Mouse (Mus musculus) spleen, adult 12 weeks (tissue): ENCODE data around the gene Hmg20b.

ENCODE experiments used
- DNase-seq: peaks from one replicate; pipeline ENCODE4 v3.0.0; 2022; ENCODE audit warnings: low spot score

Gene Hmg20b

GRCm38 (mm10) chr10:81305663-81306062 is 44.6 kb downstream of the Hmg20b start:
- DNase-seq, result no peak

- DNase-seq, result peak; percentile 50
Observed at GRCm38 (mm10) chr10:81304597-81305238, 45.6 kb downstream of the Hmg20b start.

GRCm38 (mm10) chr10:81303761-81304160 is 46.5 kb downstream of the Hmg20b start:
- DNase-seq, result no peak

GRCm38 (mm10) chr10:81303258-81303657 is 47.0 kb downstream of the Hmg20b start:
- no peak for DNase-seq

- no peak for DNase-seq
Observed at GRCm38 (mm10) chr10:81302781-81303218, 47.5 kb downstream of the Hmg20b start.

GRCm38 (mm10) chr10:81302288-81302687 is 48.0 kb downstream of the Hmg20b start:
- DNase-seq, result no peak

GRCm38 (mm10) chr10:81301321-81301720 is 49.0 kb downstream of the Hmg20b start:
- DNase-seq, result no peak

- no peak for DNase-seq
Observed at GRCm38 (mm10) chr10:81300352-81300907, 49.9 kb downstream of the Hmg20b start.

GRCm38 (mm10) chr10:81299585-81300351 is 50.5 kb downstream of the Hmg20b start:
- DNase-seq, result no peak

- no peak for DNase-seq
Observed at GRCm38 (mm10) chr10:81298369-81299100, 51.7 kb downstream of the Hmg20b start.

GRCm38 (mm10) chr10:81297845-81298244 is 52.4 kb downstream of the Hmg20b start:
- DNase-seq, result no peak

GRCm38 (mm10) chr10:81297246-81297645 is 53.0 kb downstream of the Hmg20b start:
- no peak for DNase-seq
